Mouse (Mus musculus) monocyte, adult 2 months (primary cell): ENCODE results near the gene Mettl7a1.
"Not testable (repeated sequence)": the region's sequence is repeated elsewhere in the genome, so short reads cannot be mapped to it uniquely, and the experiment has no call there.

Experiments used
- DNase-seq, 2 experiments: peaks; one replicate each; pipeline ENCODE4 v3.0.0; 2022; ENCODE audit warnings: low spot score in 2 of 2, low read depth in 1 of 2

Gene Mettl7a1

DNA sequence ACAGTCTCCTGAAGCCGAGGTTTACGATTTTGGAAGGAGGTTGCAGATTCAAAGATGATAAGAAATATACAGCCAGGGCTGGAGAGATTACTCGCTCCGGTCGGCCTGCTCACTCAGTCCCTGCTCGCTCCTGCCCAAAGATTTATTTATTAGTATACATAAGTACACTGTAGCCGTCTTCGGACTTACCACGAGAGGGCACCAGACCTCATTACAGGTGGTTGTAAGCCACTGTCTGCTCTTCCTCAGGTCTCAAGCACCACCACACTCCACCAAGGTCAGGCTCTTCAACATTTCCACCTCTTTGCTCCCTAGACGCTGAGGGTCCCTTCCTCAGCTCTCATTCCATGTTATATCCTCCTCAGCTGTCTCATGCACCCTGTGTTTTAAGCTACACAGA is 33.9 kb downstream of the Mettl7a1 start:
- not testable (repeated sequence) for DNase-seq

DNA sequence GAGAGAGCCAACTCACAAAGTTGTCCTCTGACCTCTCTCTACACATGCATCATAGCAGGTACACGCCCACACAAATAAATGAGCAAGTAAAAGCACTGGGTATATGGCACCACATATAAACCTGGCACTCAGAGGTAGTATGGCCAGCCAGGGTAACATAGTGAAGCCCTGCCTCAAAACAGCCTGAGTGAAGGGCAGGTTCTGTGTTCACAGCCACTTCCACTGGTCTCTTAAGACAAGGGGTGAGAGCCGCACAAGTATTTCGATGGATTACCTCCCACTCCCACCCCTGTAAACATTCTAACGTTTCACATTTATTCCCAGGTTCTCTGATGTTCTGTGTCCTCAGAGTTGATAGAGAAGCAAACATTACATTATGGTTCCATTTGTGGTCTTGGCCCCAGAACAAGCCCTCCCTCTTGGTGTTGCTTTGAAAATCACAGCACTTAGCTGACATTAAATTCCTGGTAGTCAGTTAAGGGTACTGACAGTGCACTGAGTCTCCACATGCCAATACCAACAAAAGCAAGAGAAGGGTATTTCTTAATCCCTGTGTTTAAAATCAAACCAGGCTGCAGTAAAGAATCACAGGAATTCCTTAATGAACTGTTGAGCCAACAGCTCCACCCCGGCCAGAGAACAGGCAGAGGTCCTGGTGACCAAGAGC is 37.5 kb downstream of the Mettl7a1 start:
- not testable (repeated sequence) for DNase-seq

DNA sequence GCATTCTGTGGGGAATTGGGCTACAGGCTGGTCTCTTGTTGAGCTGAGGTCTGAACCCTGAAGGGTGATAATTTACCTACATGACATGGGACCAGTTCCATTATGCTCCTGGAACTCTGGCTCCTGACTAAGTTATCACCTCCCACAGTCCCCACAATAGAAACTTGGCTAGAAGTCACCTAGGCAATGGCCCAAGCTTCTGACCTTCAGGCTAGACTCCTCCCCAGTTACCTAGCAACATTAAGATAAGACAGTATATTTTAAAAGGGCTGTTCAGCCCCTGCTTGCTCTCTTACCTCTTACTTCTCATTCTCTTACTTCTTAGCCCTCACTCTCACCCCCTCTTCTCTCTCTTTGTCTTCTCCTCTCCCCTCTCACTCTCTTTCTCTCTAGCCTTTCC is 41.5 kb downstream of the Mettl7a1 start:
- no peak for DNase-seq

DNA sequence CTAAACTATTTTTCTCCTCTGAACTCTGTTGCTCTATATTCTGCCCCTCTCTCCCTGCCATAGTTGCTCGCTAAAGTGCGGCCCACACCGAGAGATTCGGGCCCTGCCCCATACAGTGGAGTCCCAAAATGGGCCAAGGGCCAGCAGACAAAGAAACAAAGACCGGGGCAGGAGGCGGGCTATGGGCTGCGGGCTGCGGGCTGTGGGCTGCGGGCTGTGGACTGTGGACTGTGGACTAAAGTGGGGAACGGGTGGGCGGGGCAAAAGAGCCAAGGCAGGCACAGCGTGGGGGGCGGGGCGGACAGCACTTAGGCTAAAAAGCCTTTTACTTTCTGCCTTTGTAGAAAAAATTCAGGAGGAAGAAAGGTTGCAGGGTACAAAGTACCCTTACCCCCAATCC is 42.8 kb downstream of the Mettl7a1 start:
- DNase-seq, result no peak

DNA sequence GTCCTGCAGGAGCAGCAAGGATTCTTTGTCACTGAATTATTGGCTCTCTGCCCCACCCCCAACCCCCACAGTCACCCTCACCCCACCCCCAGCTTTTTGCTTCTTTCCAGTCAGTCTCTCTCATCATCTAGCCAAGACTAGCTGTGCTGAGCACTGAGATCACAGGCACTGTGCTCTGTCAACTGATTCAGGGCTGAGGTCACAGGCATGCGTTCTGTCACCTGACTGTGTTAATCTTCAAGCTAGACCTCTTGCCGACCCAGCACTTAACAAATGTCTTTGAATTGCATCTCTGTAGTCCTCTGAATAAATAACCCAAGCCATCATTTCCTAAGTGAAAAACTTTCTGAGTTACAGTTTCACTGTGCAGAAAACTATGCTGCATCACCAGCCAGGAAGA is 45.6 kb downstream of the Mettl7a1 start:
- DNase-seq, result no peak

DNA sequence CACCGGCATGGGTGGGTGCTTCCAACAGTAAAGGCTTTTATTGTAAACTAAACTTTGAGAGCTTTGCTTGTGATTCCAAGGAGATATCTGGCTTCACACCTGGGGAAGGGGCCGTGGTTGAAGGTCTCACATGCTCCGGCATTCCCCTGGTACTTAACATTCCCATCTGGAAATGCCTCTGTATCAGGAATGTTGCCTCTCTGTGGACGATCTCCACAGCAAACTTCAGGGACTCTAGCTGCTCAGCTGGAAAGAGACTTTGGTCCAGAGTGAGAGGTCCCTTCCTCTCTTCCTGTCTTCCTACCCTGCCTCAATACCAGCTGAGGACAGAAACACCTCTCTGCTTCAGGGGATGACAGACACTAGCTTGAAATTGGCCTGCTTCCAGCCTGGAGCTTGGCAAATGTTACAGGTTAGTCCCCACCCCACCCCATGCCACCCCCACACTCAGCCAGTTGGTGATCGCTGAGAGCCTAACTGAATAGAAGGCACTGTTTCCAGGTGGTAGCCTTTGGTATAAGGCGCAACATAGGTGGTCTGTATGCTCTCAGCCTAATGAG is 47.6 kb downstream of the Mettl7a1 start:
- DNase-seq, result no peak

DNA sequence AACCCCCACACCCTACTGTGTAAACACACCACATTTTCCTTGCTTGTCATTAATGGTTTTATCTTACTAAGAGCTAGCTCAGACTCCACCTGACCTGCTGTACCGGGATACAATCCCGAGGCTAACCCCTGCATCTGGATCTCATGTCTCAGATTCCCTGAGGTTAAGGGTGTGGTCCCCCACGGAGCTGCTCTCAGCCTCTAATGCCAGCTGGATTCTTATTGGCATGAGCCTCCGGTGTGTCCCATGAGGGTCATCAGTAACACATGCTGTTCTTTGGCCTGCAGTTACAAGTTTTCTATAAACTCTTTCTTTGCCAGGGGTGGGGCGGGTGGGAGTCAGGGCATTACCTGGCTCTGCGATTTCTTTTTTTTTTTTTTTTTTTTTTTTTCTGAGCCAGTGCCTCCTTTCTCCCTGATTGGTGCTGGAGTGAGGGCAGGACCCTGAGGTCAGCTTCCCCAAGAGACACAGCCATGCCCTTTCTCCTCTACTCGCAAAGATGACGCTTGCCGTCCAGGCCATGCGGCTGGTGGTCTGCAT is 48.8 kb downstream of the Mettl7a1 start, which contains the start of the genes Methig1 and Mettl7a2:
Gene Methig1, plus strand, starts transcription at position 439 of the 540 bp plus-strand sequence.
Gene Mettl7a2, plus strand, starts transcription at position 490 of the 540 bp plus-strand sequence.
- no peak for DNase-seq

DNA sequence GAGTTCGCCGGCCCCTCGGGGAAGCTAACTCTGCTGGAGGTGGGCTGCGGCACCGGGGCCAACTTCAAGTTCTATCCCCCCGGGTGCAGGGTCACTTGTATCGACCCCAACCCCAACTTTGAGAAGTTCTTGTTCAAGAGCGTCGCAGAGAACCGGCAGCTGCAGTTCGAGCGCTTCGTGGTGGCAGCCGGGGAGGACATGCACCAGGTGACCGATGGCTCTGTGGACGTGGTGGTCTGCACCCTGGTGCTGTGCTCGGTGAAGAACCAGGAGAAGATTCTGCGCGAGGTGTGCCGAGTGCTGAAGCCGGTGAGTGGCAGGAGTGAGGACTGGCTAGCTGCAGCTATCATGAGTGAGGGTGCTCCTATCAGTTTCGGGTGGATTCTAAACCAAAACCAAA is 49.5 kb downstream of the Mettl7a1 start:
- DNase-seq, result not testable (repeated sequence)

DNA sequence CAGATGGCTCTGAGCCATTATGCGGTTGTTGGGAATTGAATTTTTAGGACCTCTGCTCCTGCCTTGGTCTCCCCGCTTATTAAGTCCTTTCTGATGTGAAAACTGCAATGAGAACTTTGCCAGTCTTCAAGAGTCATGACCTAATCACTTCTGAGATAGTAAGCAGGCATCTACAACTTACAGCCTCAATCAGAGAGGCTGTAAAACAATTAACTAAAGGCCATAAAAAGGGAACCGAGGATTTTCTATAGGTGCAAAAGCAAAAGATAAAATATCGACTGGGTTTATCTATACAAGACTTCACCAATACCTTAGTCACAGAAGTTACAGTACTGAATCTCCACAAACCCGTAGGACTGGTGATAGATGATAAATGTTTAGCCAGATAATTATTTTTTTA is 51.9 kb downstream of the Mettl7a1 start:
- no peak for DNase-seq

DNA sequence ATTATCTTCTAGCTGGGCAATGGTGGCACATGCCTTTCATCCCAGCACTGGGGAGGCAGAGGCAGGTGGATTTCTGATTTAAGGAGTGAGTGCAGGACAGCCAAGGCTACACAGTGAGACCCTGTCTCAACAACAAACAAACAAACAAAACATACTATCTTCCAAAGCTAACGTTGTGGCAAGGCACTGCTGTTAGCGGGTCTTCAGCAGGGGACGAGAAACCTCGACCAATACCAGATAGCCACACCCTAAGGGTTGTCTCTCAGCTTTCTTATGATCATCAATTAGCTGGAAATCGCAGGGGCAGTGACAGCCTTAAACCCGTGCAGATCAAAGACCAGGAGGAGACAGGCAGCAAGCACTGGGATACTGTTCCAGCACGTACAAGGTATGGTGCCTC is 60.3 kb downstream of the Mettl7a1 start, which contains the start of gene Higd1c:
Gene Higd1c, plus strand, starts transcription at position 301 of the 400 bp plus-strand sequence.
- DNase-seq, result no peak

DNA sequence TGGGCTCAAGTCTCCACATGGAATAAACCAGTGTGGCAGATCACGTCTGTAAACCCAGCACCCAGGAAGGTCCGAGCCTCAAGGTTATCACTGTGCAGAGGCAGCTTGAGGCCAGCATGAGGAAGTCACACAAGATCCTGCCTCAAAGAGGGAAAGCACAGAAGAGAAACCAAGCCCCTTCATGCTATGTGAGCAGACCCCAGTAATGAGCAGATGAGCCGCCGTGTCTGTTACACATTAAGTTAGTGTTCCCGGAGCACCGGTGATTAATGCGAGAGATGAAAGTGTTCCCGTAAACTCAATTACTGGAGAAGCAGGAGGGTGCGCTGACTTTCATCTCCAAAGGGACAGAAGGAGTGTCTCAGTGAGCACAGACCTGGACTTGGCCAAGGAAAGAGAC is 62.0 kb downstream of the Mettl7a1 start:
- not testable (repeated sequence) for DNase-seq

DNA sequence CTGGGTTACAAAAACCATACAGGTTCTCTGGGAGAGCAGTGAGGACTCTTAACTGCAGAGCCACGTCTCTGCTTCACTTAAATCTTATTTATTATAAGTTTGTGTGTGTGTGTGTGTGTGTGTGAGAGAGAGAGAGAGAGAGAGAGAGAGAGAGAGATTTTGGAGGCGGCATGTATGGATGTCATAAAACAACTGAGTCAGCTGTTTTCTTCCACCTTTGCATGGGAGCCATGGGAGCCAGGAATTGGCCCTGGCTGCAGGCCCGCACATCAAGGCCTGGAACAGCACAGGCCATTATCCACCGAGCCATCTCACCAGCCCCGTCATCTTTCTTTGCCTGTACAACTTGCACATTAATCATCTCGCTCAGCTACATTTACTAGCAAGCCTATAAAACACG is 63.2 kb downstream of the Mettl7a1 start:
- no peak for DNase-seq

DNA sequence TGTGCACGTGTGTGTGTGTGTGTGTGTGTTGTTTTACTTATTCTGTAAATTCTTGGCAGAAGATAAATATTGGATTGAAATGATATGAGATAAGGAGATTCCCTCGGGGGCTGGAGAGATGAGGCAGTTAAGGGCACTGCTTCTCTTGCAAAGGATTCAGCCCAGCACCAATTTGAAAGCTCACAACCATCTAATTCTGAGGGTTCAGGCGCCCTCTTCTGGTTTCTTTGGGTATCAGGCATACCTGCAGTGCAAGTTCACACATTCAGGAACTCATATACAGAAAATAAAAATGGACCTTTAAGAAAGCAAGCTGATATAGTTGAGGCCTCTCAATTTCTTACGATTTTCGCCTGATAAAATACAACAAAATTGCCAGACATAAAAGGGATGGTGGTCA is 71.1 kb downstream of the Mettl7a1 start:
- DNase-seq, result no peak

DNA sequence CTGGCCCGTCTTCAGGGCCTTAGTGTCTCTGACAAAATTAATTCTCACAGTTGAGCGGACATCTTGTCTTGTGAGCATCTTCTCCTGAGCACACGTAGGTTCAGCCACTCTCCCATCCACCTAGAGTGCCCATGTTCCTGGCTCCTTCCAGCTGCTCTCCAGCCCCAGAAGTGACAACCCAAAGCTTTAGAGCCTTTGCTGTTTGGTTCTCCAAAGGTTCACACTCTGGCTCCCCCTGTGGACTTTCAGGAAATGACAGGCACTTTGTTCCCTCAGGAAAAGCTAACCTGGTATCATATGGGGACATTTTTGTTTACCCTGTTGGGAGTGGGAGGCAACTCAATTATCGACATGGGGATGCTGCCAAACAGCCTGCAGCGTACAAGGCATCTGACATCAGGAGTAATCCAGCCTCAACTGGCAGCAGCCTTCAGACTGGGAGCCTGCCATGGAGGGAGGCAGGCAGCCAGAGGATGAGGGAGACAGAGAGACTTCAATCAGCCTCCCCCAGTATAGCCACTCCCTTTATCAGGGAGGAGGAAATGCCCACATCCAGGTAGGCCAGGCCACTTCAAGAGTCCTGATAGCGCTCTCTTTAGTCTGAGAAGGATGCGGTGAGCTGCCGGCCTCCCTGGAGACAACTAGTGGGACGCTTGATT is 74.0 kb downstream of the Mettl7a1 start:
- not testable (repeated sequence) for DNase-seq
